Mouse (Mus musculus) midbrain, embryonic 15.5 days (tissue): ENCODE measurements around the gene Lix1l. TPM values are rescaled to one million over a fixed set of nuclear protein-coding genes. Genes with fewer than 3 reads are reported as not detected.
A peak's percentile ranks its signal among the peaks of the same experiment; 100 is the strongest.
"Not testable (repeated sequence)": the region's sequence is repeated elsewhere in the genome, so short reads cannot be mapped to it uniquely, and the experiment has no call there.

Experiments used
- ATAC-seq: fragments of 200-750 bp; cut with Nextera tagmentation; replicated peaks from 2 replicates; pipeline ENCODE4 v1.8.0; 2017; ENCODE audit warnings: moderate TSS enrichment
- H3K27ac ChIP-seq: fragments of 300-500 bp; sonication (generic); 2 replicates; pipeline ENCODE4 v1.5.1; 2015; ENCODE audit warnings: mild to moderate bottlenecking, inconsistent platforms
- H3K27me3 ChIP-seq: fragments of 300-500 bp; sonication (generic); replicated peaks from 2 replicates; pipeline ENCODE4 v1.6.1; 2015; ENCODE audit warnings: inconsistent platforms
- H3K36me3 ChIP-seq: fragments of 300-500 bp; sonication (generic); replicated peaks from 2 replicates; pipeline ENCODE4 v1.6.1; 2015; ENCODE audit warnings: inconsistent platforms
- H3K4me1 ChIP-seq: fragments of 300-500 bp; sonication (generic); 2 replicates; pipeline ENCODE4 v1.6.1; 2015; ENCODE audit warnings: inconsistent platforms
- H3K4me2 ChIP-seq: fragments of 300-500 bp; sonication (generic); 2 replicates; pipeline ENCODE4 v1.6.1; 2015; ENCODE audit warnings: inconsistent platforms, mild to moderate bottlenecking, moderate library complexity
- H3K4me3 ChIP-seq: fragments of 300-500 bp; sonication (generic); 2 replicates; pipeline ENCODE4 v1.5.1; 2015; ENCODE audit warnings: mild to moderate bottlenecking, inconsistent platforms
- H3K9ac ChIP-seq: fragments of 300-500 bp; sonication (generic); 2 replicates; pipeline ENCODE4 v1.6.1; 2015; ENCODE audit warnings: mild to moderate bottlenecking, inconsistent platforms
- H3K9me3 ChIP-seq: fragments of 300-500 bp; sonication (generic); 2 replicates; pipeline ENCODE4 v1.6.1; 2016; ENCODE audit warnings: inconsistent platforms
- WGBS: fragments of 180-500 bp; shearing (Covaris S2); methylation state at CpG from one replicate; pipeline ENCODE4 v1.1.7; 2015; ENCODE audit warnings: mixed read lengths; 5-methylcytosine and 5-hydroxymethylcytosine counted together
- polyA plus RNA-seq: library from polyadenylated mRNA; unstranded; fragments of >200 nt; fragmentation: Nextera tagmentation; extraction: Ambion mirVana; gene quantifications from 2 replicates; pipeline ENCODE4 v1.2.1, GENCODE M21; 2015

Gene Lix1l
- polyA plus RNA-seq, 1 experiment from 2014 or later, result 3.9 TPM

- H3K4me2 ChIP-seq, result peak overlapping the region; percentile 95
- peaks cover 69% of the 10 kb centered on the region for H3K4me1 ChIP-seq
- 5% methylated on average over 12 of the region's 12 CpGs for WGBS
- H3K9me3 ChIP-seq, result no peaks in the 10 kb centered on the region
- H3K27ac ChIP-seq, result peak overlapping the region; percentile 53
- no peaks in the 10 kb centered on the region for H3K36me3 ChIP-seq
- H3K4me3 ChIP-seq, result peak overlapping the region; percentile 51
- H3K27me3 ChIP-seq, result peaks cover 3% of the 10 kb centered on the region; the same call in 1 of the 2 replicates
- ATAC-seq, result no peak
- H3K9ac ChIP-seq, result peak overlapping the region; percentile 51
Observed at GRCm38 (mm10) chr3:96596855-96597254, 4.1 kb upstream of the Lix1l start.

- no peaks in the 10 kb centered on the region for H3K36me3 ChIP-seq
- peak overlapping the region; percentile 53 for H3K27ac ChIP-seq
- under 1% methylated on average over 40 of the region's 40 CpGs for WGBS
- peaks cover 72% of the 10 kb centered on the region for H3K4me1 ChIP-seq
- H3K9me3 ChIP-seq, result no peaks in the 10 kb centered on the region
- peak overlapping the region; percentile 51 for H3K9ac ChIP-seq
- peak overlapping the region; percentile 95 for H3K4me2 ChIP-seq
- ATAC-seq, result no peak
- peaks cover 3% of the 10 kb centered on the region; the same call in 1 of the 2 replicates for H3K27me3 ChIP-seq
- peak overlapping the region; percentile 51 for H3K4me3 ChIP-seq
Observed at GRCm38 (mm10) chr3:96597435-96597891, 3.5 kb upstream of the Lix1l start.

- Histone ChIP-seq H3K9me3 (no peaks in the 10 kb centered on the region), H3K4me1 (peaks cover 73% of the 10 kb centered on the region), H3K9ac (peak overlapping the region; percentile 51), H3K4me3 (peak overlapping the region; percentile 51), H3K4me2 (peak overlapping the region; percentile 95), H3K27ac (peak overlapping the region; percentile 53), H3K36me3 (no peaks in the 10 kb centered on the region), H3K27me3 (peaks cover 3% of the 10 kb centered on the region; the same call in 1 of the 2 replicates)
- WGBS, result 2% methylated on average over 54 of the region's 54 CpGs
- no peak for ATAC-seq
Observed at GRCm38 (mm10) chr3:96598156-96599068, 2.5 kb upstream of the Lix1l start.

GRCm38 (mm10) chr3:96599069-96599393, 1.9 kb upstream of the Lix1l start:
- Histone ChIP-seq H3K9ac (no peak overlapping the region), H3K4me3 (peak overlapping the region; percentile 51; the same call in 1 of the 2 replicates), H3K9me3 (no peaks in the 10 kb centered on the region), H3K4me1 (peaks cover 79% of the 10 kb centered on the region), H3K4me2 (peak overlapping the region; percentile 95), H3K27ac (no peak overlapping the region), H3K36me3 (no peaks in the 10 kb centered on the region), H3K27me3 (peaks cover 3% of the 10 kb centered on the region; the same call in 1 of the 2 replicates)
- ATAC-seq, result no peak
- 54% methylated on average over 8 of the region's 8 CpGs for WGBS

GRCm38 (mm10) chr3:96599411-96599810, 1.5 kb upstream of the Lix1l start:
- ATAC-seq, result no peak
- Histone ChIP-seq H3K27me3 (peaks cover 3% of the 10 kb centered on the region; the same call in 1 of the 2 replicates), H3K4me2 (peak overlapping the region; percentile 95; the same call in 1 of the 2 replicates), H3K27ac (no peak overlapping the region), H3K36me3 (no peaks in the 10 kb centered on the region), H3K4me1 (peaks cover 83% of the 10 kb centered on the region), H3K9me3 (no peaks in the 10 kb centered on the region), H3K9ac (no peak overlapping the region), H3K4me3 (no peak overlapping the region)
- 68% methylated on average over 3 of the region's 3 CpGs for WGBS

GRCm38 (mm10) chr3:96601251-96601787, 370 bp downstream of the Lix1l start:
- ATAC-seq, result peak; percentile 78
- Histone ChIP-seq H3K36me3 (no peaks in the 10 kb centered on the region), H3K27ac (peak overlapping the region; percentile 93), H3K4me1 (peaks cover 85% of the 10 kb centered on the region), H3K4me3 (peak overlapping the region; percentile 80), H3K9ac (peak overlapping the region; percentile 82), H3K4me2 (peak overlapping the region; percentile 79), H3K27me3 (no peaks in the 10 kb centered on the region), H3K9me3 (no peaks in the 10 kb centered on the region)
- 2% methylated on average over 34 of the region's 40 CpGs for WGBS

GRCm38 (mm10) chr3:96601941-96602703, 1.2 kb downstream of the Lix1l start:
- WGBS, result 8% methylated on average over 10 of the region's 10 CpGs
- H3K9me3 ChIP-seq, result no peaks in the 10 kb centered on the region
- H3K27me3 ChIP-seq, result no peaks in the 10 kb centered on the region
- H3K9ac ChIP-seq, result peak overlapping the region; percentile 82
- peak overlapping the region; percentile 93 for H3K27ac ChIP-seq
- no peaks in the 10 kb centered on the region for H3K36me3 ChIP-seq
- peaks cover 77% of the 10 kb centered on the region for H3K4me1 ChIP-seq
- H3K4me3 ChIP-seq, result peak overlapping the region; percentile 80
- no peak for ATAC-seq
- H3K4me2 ChIP-seq, result peak overlapping the region; percentile 79

- H3K27ac ChIP-seq, result peak overlapping the region; percentile 93
- peak overlapping the region; percentile 82 for H3K9ac ChIP-seq
- H3K4me3 ChIP-seq, result peak overlapping the region; percentile 80
- H3K9me3 ChIP-seq, result no peaks in the 10 kb centered on the region
- 21% methylated on average over 5 of the region's 5 CpGs for WGBS
- H3K4me2 ChIP-seq, result peak overlapping the region; percentile 79
- H3K4me1 ChIP-seq, result peaks cover 71% of the 10 kb centered on the region
- no peak for ATAC-seq
- no peaks in the 10 kb centered on the region for H3K27me3 ChIP-seq
- H3K36me3 ChIP-seq, result no peaks in the 10 kb centered on the region
Observed at GRCm38 (mm10) chr3:96602704-96603084, 1.7 kb downstream of the Lix1l start.

GRCm38 (mm10) chr3:96603311-96603710, 2.4 kb downstream of the Lix1l start:
- H3K36me3 ChIP-seq, result no peaks in the 10 kb centered on the region
- no peaks in the 10 kb centered on the region for H3K27me3 ChIP-seq
- peak overlapping the region; percentile 80 for H3K4me3 ChIP-seq
- H3K4me1 ChIP-seq, result peaks cover 65% of the 10 kb centered on the region
- H3K27ac ChIP-seq, result peak overlapping the region; percentile 93
- peak overlapping the region; percentile 79 for H3K4me2 ChIP-seq
- H3K9ac ChIP-seq, result peak overlapping the region; percentile 17
- H3K9me3 ChIP-seq, result no peaks in the 10 kb centered on the region
- no peak for ATAC-seq
- WGBS, result 31% methylated on average over 5 of the region's 5 CpGs

GRCm38 (mm10) chr3:96606007-96606406, 5.1 kb downstream of the Lix1l start:
- H3K27me3 ChIP-seq, H3K4me3 ChIP-seq, H3K4me2 ChIP-seq, H3K9me3 ChIP-seq, ATAC-seq, H3K27ac ChIP-seq, H3K9ac ChIP-seq, H3K36me3 ChIP-seq: not testable (repeated sequence)
- 85% methylated on average over 4 of the region's 4 CpGs for WGBS
- peaks cover 41% of the 10 kb centered on the region for H3K4me1 ChIP-seq

- Histone ChIP-seq H3K36me3 (no peaks in the 10 kb centered on the region), H3K9ac (no peak overlapping the region), H3K27ac (no peak overlapping the region), H3K4me1 (peaks cover 41% of the 10 kb centered on the region), H3K27me3 (no peaks in the 10 kb centered on the region), H3K9me3 (no peaks in the 10 kb centered on the region), H3K4me3 (no peak overlapping the region), H3K4me2 (no peak overlapping the region)
- WGBS, result 89% methylated on average over 4 of the region's 4 CpGs
- no peak for ATAC-seq
Observed at GRCm38 (mm10) chr3:96606618-96607017, 5.7 kb downstream of the Lix1l start.

- no peak overlapping the region for H3K4me3 ChIP-seq
- peaks cover 49% of the 10 kb centered on the region for H3K36me3 ChIP-seq
- no peaks in the 10 kb centered on the region for H3K9me3 ChIP-seq
- no peak for ATAC-seq
- no peaks in the 10 kb centered on the region for H3K27me3 ChIP-seq
- no peaks in the 10 kb centered on the region for H3K4me1 ChIP-seq
- H3K4me2 ChIP-seq, result no peak overlapping the region
- no peak overlapping the region for H3K27ac ChIP-seq
- H3K9ac ChIP-seq, result no peak overlapping the region
- WGBS, result 94% methylated on average over 3 of the region's 3 CpGs
Observed at GRCm38 (mm10) chr3:96617941-96618340, 17.0 kb downstream of the Lix1l start.
